Mouse (Mus musculus) stomach, postnatal 0 days (tissue): ENCODE data around the gene Alg12.

Experiments
- CTCF ChIP-seq: IDR thresholded peaks from 2 replicates; pipeline ENCODE4 v1.5.1; 2016; ENCODE audit warnings: antibody characterized with exemption, low read depth, mild to moderate bottlenecking, moderate library complexity
- EP300 ChIP-seq: optimal IDR thresholded peaks from 2 replicates; pipeline ENCODE3; 2016; ENCODE audit warnings: antibody characterized with exemption

GRCm38 (mm10) chr15:88800921-88801354 lies 18.2 kb downstream of the Alg12 start:
- TF ChIP-seq CTCF (no peak), EP300 (no peak)
